Mouse (Mus musculus): ENCODE results near the gene 6820408C15Rik. TPM values are rescaled to one million over a fixed set of nuclear protein-coding genes. Genes with fewer than 3 reads are reported as not detected.
A peak's percentile ranks its signal among the peaks of the same experiment; 100 is the strongest.

Gene 6820408C15Rik
- polyA plus RNA-seq, 2 experiments, result 0.19 to 0.23 TPM

GRCm38 (mm10) chr2:152436405-152436901 lies 21.1 kb downstream of the 6820408C15Rik start:
- no peak overlapping the region for H3K4me2 ChIP-seq (ENCODE audit: low read depth)
- no peaks in the 10 kb centered on the region for H3K27me3 ChIP-seq (ENCODE audit: control insufficient read depth, insufficient read depth, low read length)
- 55% methylated on average over 7 of the region's 7 CpGs for WGBS (ENCODE audit: insufficient replicate concordance)
- TF ChIP-seq CTCF (IDR thresholded peaks at IDR 0.05; ENCODE audit: low read depth) (no peak), EP300 (IDR thresholded peaks at IDR 0.05; ENCODE audit: low read depth) (no peak)
- ATAC-seq (ENCODE audit: insufficient read depth) (no peak), DNase-seq (ENCODE audit: low read depth in 3 of 3, low spot score in 3 of 3) (no peak)
- H3K4me3 ChIP-seq (ENCODE audit: insufficient read depth in 1 of 2, low read depth in 2 of 2, low read length in 2 of 2), result no peak overlapping the region
- H3K4me1 ChIP-seq (replicated peaks; ENCODE audit: control insufficient read depth in 2 of 2, insufficient read depth in 2 of 2, low read length in 1 of 2), result peaks cover 4 to 6% of the 10 kb centered on the region in 2 experiments; a peak in 3 of 4 replicates
- no peak overlapping the region for H3K27ac ChIP-seq
- no peaks in the 10 kb centered on the region for H3K9me3 ChIP-seq (ENCODE audit: control insufficient read depth, low read length)
- H3K36me3 ChIP-seq (replicated peaks; ENCODE audit: control insufficient read depth, insufficient read depth, low read depth), result no peaks in the 10 kb centered on the region
- H3K9ac ChIP-seq (replicated peaks), result no peak overlapping the region

- Histone ChIP-seq H3K36me3 (replicated peaks; ENCODE audit: control insufficient read depth, insufficient read depth, low read depth) (no peaks in the 10 kb centered on the region), H3K4me2 (ENCODE audit: low read depth) (peak overlapping the region; percentile 72), H3K27me3 (ENCODE audit: control insufficient read depth, insufficient read depth, low read length) (no peaks in the 10 kb centered on the region), H3K9me3 (ENCODE audit: control insufficient read depth, low read length) (no peaks in the 10 kb centered on the region), H3K4me1 (replicated peaks; ENCODE audit: control insufficient read depth in 2 of 2, insufficient read depth in 2 of 2, low read length in 1 of 2) (peaks cover 4 to 6% of the 10 kb centered on the region in 2 experiments; a peak in 3 of 4 replicates), H3K27ac (no peak overlapping the region), H3K4me3 (ENCODE audit: insufficient read depth in 1 of 2, low read depth in 2 of 2, low read length in 2 of 2) (peak overlapping the region; percentile 39 to 61), H3K9ac (replicated peaks) (peak overlapping the region; percentile 12; the same call in 1 of the 2 replicates)
- DNase-seq (ENCODE audit: low read depth in 3 of 3, low spot score in 3 of 3), result peak; percentile 32 to 56 (median 44)
- 3% methylated on average over 23 of the region's 23 CpGs for WGBS (ENCODE audit: insufficient replicate concordance)
- TF ChIP-seq EP300 (IDR thresholded peaks at IDR 0.05; ENCODE audit: low read depth) (no peak), CTCF (IDR thresholded peaks at IDR 0.05; ENCODE audit: low read depth) (peak; percentile 97)
- ATAC-seq (ENCODE audit: insufficient read depth), result peak; percentile 64; the same call in 1 of the 2 replicates
These were observed 21.8 kb downstream of the 6820408C15Rik start for GRCm38 (mm10) chr2:152436983-152437860.

- Histone ChIP-seq H3K36me3 (replicated peaks; ENCODE audit: control insufficient read depth, insufficient read depth, low read depth) (no peaks in the 10 kb centered on the region), H3K4me2 (ENCODE audit: low read depth) (no peak overlapping the region), H3K27ac (no peak overlapping the region), H3K27me3 (ENCODE audit: control insufficient read depth, insufficient read depth, low read length) (no peaks in the 10 kb centered on the region), H3K9ac (replicated peaks) (no peak overlapping the region), H3K4me3 (ENCODE audit: insufficient read depth in 1 of 2, low read depth in 2 of 2, low read length in 2 of 2) (no peak overlapping the region), H3K4me1 (replicated peaks; ENCODE audit: control insufficient read depth in 2 of 2, insufficient read depth in 2 of 2, low read length in 1 of 2) (peaks cover 4 to 6% of the 10 kb centered on the region in 2 experiments; a peak in 3 of 4 replicates), H3K9me3 (ENCODE audit: control insufficient read depth, low read length) (no peaks in the 10 kb centered on the region)
- 78% methylated on average over 1 of the region's 1 CpGs for WGBS (ENCODE audit: insufficient replicate concordance)
- no peak for ATAC-seq (ENCODE audit: insufficient read depth)
- TF ChIP-seq CTCF (IDR thresholded peaks at IDR 0.05; ENCODE audit: low read depth) (peak; percentile 31; the same call in 1 of the 2 replicates), EP300 (IDR thresholded peaks at IDR 0.05; ENCODE audit: low read depth) (no peak)
- no peak for DNase-seq (ENCODE audit: low read depth in 3 of 3, low spot score in 3 of 3)
These were observed 23.6 kb downstream of the 6820408C15Rik start for GRCm38 (mm10) chr2:152438963-152439362.

GRCm38 (mm10) chr2:152439833-152440232 lies 24.4 kb downstream of the 6820408C15Rik start:
- no peaks in the 10 kb centered on the region for H3K36me3 ChIP-seq (replicated peaks; ENCODE audit: control insufficient read depth, insufficient read depth, low read depth)
- peaks cover 4 to 6% of the 10 kb centered on the region in 2 experiments; a peak in 3 of 4 replicates for H3K4me1 ChIP-seq (replicated peaks; ENCODE audit: control insufficient read depth in 2 of 2, insufficient read depth in 2 of 2, low read length in 1 of 2)
- H3K9ac ChIP-seq (replicated peaks), result no peak overlapping the region
- no peak for TF ChIP-seq CTCF (IDR thresholded peaks at IDR 0.05; ENCODE audit: low read depth)
- TF ChIP-seq EP300 (IDR thresholded peaks at IDR 0.05; ENCODE audit: low read depth), result no peak
- WGBS (ENCODE audit: insufficient replicate concordance), result 58% methylated on average over 2 of the region's 2 CpGs
- ATAC-seq (ENCODE audit: insufficient read depth) (no peak), DNase-seq (ENCODE audit: low read depth in 3 of 3, low spot score in 3 of 3) (no peak)
- H3K4me3 ChIP-seq (ENCODE audit: insufficient read depth in 1 of 2, low read depth in 2 of 2, low read length in 2 of 2), result no peak overlapping the region
- no peak overlapping the region for H3K27ac ChIP-seq
- H3K9me3 ChIP-seq (ENCODE audit: control insufficient read depth, low read length), result no peaks in the 10 kb centered on the region
- no peak overlapping the region for H3K4me2 ChIP-seq (ENCODE audit: low read depth)
- H3K27me3 ChIP-seq (ENCODE audit: control insufficient read depth, insufficient read depth, low read length), result no peaks in the 10 kb centered on the region

- Histone ChIP-seq H3K4me1 (replicated peaks; ENCODE audit: control insufficient read depth in 2 of 2, insufficient read depth in 2 of 2, low read length in 1 of 2) (peaks cover 2 to 3% of the 10 kb centered on the region in 2 experiments; a peak in 3 of 4 replicates), H3K9ac (replicated peaks) (no peak overlapping the region), H3K27ac (no peak overlapping the region), H3K27me3 (ENCODE audit: control insufficient read depth, insufficient read depth, low read length) (no peaks in the 10 kb centered on the region), H3K4me2 (ENCODE audit: low read depth) (no peak overlapping the region), H3K4me3 (ENCODE audit: insufficient read depth in 1 of 2, low read depth in 2 of 2, low read length in 2 of 2) (no peak overlapping the region), H3K9me3 (ENCODE audit: control insufficient read depth, low read length) (no peaks in the 10 kb centered on the region), H3K36me3 (replicated peaks; ENCODE audit: control insufficient read depth, insufficient read depth, low read depth) (no peaks in the 10 kb centered on the region)
- DNase-seq (ENCODE audit: low read depth in 3 of 3, low spot score in 3 of 3) (no peak), ATAC-seq (ENCODE audit: insufficient read depth) (no peak)
- 52% methylated on average over 4 of the region's 4 CpGs for WGBS (ENCODE audit: insufficient replicate concordance)
- TF ChIP-seq EP300 (IDR thresholded peaks at IDR 0.05; ENCODE audit: low read depth), result no peak
- no peak for TF ChIP-seq CTCF (IDR thresholded peaks at IDR 0.05; ENCODE audit: low read depth)
These were observed 26.9 kb downstream of the 6820408C15Rik start for GRCm38 (mm10) chr2:152442322-152442721.

All from liver, embryonic 14.5 days (tissue).